Mouse (Mus musculus) heart, embryonic 14.5 days (tissue): Measurements from ENCODE around the gene Pibf1. TPM values are rescaled to one million over a fixed set of nuclear protein-coding genes. Genes with fewer than 3 reads are reported as not detected.

Experiments used
- ATAC-seq: fragments of 200-750 bp; cut with Nextera tagmentation; 2 replicates; pipeline ENCODE4 v1.8.0; 2017; ENCODE audit warnings: low read depth, moderate TSS enrichment; ENCODE audit not compliant: insufficient number of reproducible peaks, insufficient read depth, low FRiP score
- H3K27ac ChIP-seq, 2 experiments: fragments of 200-500 bp in 1 of 2; fragments of 300-500 bp in 1 of 2; sonication (generic) in 1 of 2; replicated peaks in 1 of 2; 2 replicates each; pipeline ENCODE4 v1.5.1; 2012 to 2014; ENCODE audit warnings: low read depth in 2 of 2, low read length in 2 of 2, control low read depth in 1 of 2, mild to moderate bottlenecking in 1 of 2, mixed read lengths in 1 of 2; ENCODE audit not compliant: control insufficient read depth in 1 of 2, insufficient read depth in 1 of 2
- H3K27me3 ChIP-seq: fragments of 300-500 bp; sonication (generic); 2 replicates; pipeline ENCODE4 v1.6.1; 2014; ENCODE audit warnings: mild to moderate bottlenecking, low read length, control low read depth; ENCODE audit not compliant: control insufficient read depth, insufficient read depth
- H3K36me3 ChIP-seq: fragments of 300-500 bp; sonication (generic); 2 replicates; pipeline ENCODE4 v1.6.1; 2014; ENCODE audit warnings: mild to moderate bottlenecking, control low read depth, low read length, mixed read lengths; ENCODE audit not compliant: control insufficient read depth, insufficient read depth
- H3K4me1 ChIP-seq, 2 experiments: fragments of 200-500 bp in 1 of 2; fragments of 300-500 bp in 1 of 2; sonication (generic) in 1 of 2; 2 replicates each; pipeline ENCODE4 v1.6.1; 2012 to 2014; ENCODE audit warnings: low read length in 2 of 2, control low read depth in 1 of 2, mixed read lengths in 1 of 2; ENCODE audit not compliant: control insufficient read depth in 2 of 2, insufficient read depth in 2 of 2
- H3K4me2 ChIP-seq: fragments of 300-500 bp; sonication (generic); 2 replicates; pipeline ENCODE4 v1.6.1; 2014; ENCODE audit warnings: mild to moderate bottlenecking, low read length
- H3K4me3 ChIP-seq, 2 experiments: fragments of 200-500 bp in 1 of 2; fragments of 300-500 bp in 1 of 2; sonication (generic) in 1 of 2; 2 replicates each; pipeline ENCODE4 v1.5.1; 2012 to 2014; ENCODE audit warnings: low read length in 2 of 2, mild to moderate bottlenecking in 2 of 2, control low read depth in 1 of 2, low read depth in 1 of 2, moderate library complexity in 1 of 2; ENCODE audit not compliant: control insufficient read depth in 1 of 2, insufficient read depth in 1 of 2
- H3K9ac ChIP-seq: fragments of 300-500 bp; sonication (generic); 2 replicates; pipeline ENCODE4 v1.6.1; 2014; ENCODE audit warnings: mild to moderate bottlenecking, low read length
- H3K9me3 ChIP-seq: fragments of 300-500 bp; sonication (generic); 2 replicates; pipeline ENCODE4 v1.6.1; 2016; ENCODE audit warnings: low read length, control low read depth; ENCODE audit not compliant: control insufficient read depth
- WGBS: fragments of 180-500 bp; shearing (Covaris S2); extraction: QIAGEN DNeasy Blood & Tissue Kit; methylation state at CpG from one replicate; pipeline ENCODE4 v1.1.7; 2014; 5-methylcytosine and 5-hydroxymethylcytosine counted together
- polyA plus RNA-seq: library from polyadenylated mRNA; unstranded; fragments of >200 nt; fragmentation: Nextera tagmentation; extraction: Ambion mirVana; gene quantifications from 2 replicates; pipeline ENCODE4 v1.2.1, GENCODE M21; 2014

Pibf1 gene
- polyA plus RNA-seq, 1 experiment from 2014 or later, result 17.0 TPM

DNA sequence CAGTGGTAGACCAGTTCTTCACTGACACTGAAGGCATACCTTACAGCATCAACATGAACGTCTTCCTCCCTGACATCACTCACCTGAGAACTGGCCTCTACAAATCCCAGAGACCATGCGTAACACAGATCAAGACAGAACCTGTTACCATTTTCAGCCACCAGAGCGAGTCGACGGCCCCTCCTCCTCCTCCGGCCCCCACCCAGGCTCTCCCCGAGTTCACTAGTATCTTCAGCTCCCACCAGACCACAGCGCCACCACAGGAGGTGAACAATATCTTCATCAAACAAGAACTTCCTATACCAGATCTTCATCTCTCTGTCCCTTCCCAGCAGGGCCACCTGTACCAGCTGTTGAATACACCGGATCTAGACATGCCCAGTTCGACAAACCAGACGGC is 202.2 kb downstream of the Pibf1 start:
- no peak for ATAC-seq
- H3K9me3 ChIP-seq, result no peaks in the 10 kb centered on the region
- H3K4me2 ChIP-seq, result no peak overlapping the region

More for the DNA sequence above, 202.2 kb downstream of the Pibf1 start:
- Histone ChIP-seq H3K9ac (no peak overlapping the region), H3K27ac (no peak overlapping the region), H3K4me1 (peaks cover under 1 to 2% of the 10 kb centered on the region in 2 experiments; a peak in 2 of 4 replicates), H3K4me3 (no peak overlapping the region), H3K36me3 (no peaks in the 10 kb centered on the region), H3K27me3 (peaks cover 5% of the 10 kb centered on the region; the same call in 1 of the 2 replicates)
- WGBS, result 49% methylated on average over 11 of the region's 11 CpGs

Other genes with a start within 250 kb of the Pibf1 start
- 1.3 and 1.6 TPM in 2 replicates for gene Rpl36a-ps1, start 105.1 kb upstream of the Pibf1 start, polyA plus RNA-seq
- 93.8 and 94.1 TPM in 2 replicates for gene Mzt1, start 53.3 kb upstream of the Pibf1 start, polyA plus RNA-seq
- 37.5 and 38.9 TPM in 2 replicates for gene Bora, start 53.2 kb upstream of the Pibf1 start, polyA plus RNA-seq
- gene Dis3, start 346 bp downstream of the Pibf1 start, polyA plus RNA-seq, result 23.8 and 27.5 TPM in 2 replicates
- gene Klf5, start 199.3 kb downstream of the Pibf1 start, polyA plus RNA-seq, result 2.2 and 2.6 TPM in 2 replicates